Mouse (Mus musculus): ENCODE results near the gene Ankrd45.

DNA sequence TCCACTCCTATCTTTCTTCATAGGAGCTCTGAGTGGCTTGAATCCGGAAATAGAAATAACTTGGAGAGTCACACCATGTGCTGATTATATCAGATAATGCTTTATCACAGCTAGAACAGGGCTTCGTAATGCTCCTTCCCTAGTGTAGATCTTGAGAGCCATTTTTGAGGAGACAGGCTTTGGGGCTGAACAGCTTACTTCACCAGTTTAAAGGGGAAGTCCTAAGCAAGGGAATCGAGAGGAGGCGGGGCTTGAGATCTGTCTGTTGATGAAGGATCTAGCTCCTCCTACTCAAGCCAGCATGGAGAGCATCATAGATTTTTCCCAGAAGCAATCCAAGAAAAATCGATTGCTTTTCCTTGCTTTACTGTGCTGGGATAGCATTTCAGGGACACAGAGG is 57.4 kb downstream of the Ankrd45 start:
- TF ChIP-seq CTCF (IDR thresholded peaks at IDR 0.05; ENCODE audit: insufficient read depth, low read depth, low read length): no peak
- TF ChIP-seq POLR2A (IDR thresholded peaks at IDR 0.05; ENCODE audit: insufficient read depth, low read depth, low read length): no peak

Measured in olfactory bulb, adult 2 months (tissue).